Mouse (Mus musculus) CH12.LX (cell line): ENCODE measurements around the gene Lztr1. TPM values are rescaled to one million over a fixed set of nuclear protein-coding genes. Genes with fewer than 3 reads are reported as not detected.

Source experiments
- DNase-seq: peaks from one replicate; pipeline ENCODE4 v3.0.0-alpha.2; 2013; ENCODE audit errors: extremely low read depth
- H3K27ac ChIP-seq: 2 replicates; pipeline ENCODE4 v1.5.1; 2012; ENCODE audit warnings: low read depth, mild to moderate bottlenecking, control low read depth, moderate library complexity; ENCODE audit not compliant: insufficient read depth
- H3K27me3 ChIP-seq: replicated peaks from 2 replicates; pipeline ENCODE3; 2012; ENCODE audit warnings: inconsistent platforms
- H3K36me3 ChIP-seq, 2 experiments: replicated peaks in 1 of 2; 2 replicates each; pipeline versions ENCODE3 to v1.6.1; 2012; ENCODE audit warnings: inconsistent platforms in 1 of 2, low read length in 1 of 2, mild to moderate bottlenecking in 1 of 2, mixed read lengths in 1 of 2, moderate library complexity in 1 of 2; ENCODE audit not compliant: control insufficient read depth in 1 of 2, insufficient read depth in 1 of 2
- H3K4me1 ChIP-seq, 2 experiments: 2 replicates each; pipeline ENCODE4 v1.6.1; 2012; ENCODE audit warnings: inconsistent platforms in 1 of 2, moderate library complexity in 1 of 2; ENCODE audit not compliant: insufficient read depth in 2 of 2, control insufficient read depth in 1 of 2
- H3K4me2 ChIP-seq: 2 replicates; pipeline ENCODE4 v1.6.1; 2012; ENCODE audit warnings: low read depth, mild to moderate bottlenecking, control low read depth; ENCODE audit not compliant: poor library complexity, insufficient read depth, severe bottlenecking
- H3K4me3 ChIP-seq, 3 experiments: fragments of 150-350 bp in 1 of 3; sonication (generic) in 1 of 3; replicated peaks in 1 of 3; 2 replicates each; pipeline versions ENCODE3 to v1.5.1; 2011 to 2012; ENCODE audit warnings: low read depth in 2 of 3, low read length in 2 of 3, mild to moderate bottlenecking in 2 of 3, moderate library complexity in 2 of 3, control low read depth in 1 of 3, improper control_type of control experiment in 1 of 3, inconsistent platforms in 1 of 3, mixed read lengths in 1 of 3; ENCODE audit not compliant: poor library complexity in 1 of 3
- H3K79me2 ChIP-seq: replicated peaks from 2 replicates; pipeline ENCODE4 v1.6.1; 2012; ENCODE audit warnings: mild to moderate bottlenecking, moderate library complexity; ENCODE audit not compliant: control insufficient read depth, poor library complexity, insufficient read depth, severe bottlenecking; ENCODE audit errors: extremely low read depth
- H3K9ac ChIP-seq: 2 replicates; pipeline ENCODE4 v1.6.1; 2012; ENCODE audit warnings: low read depth, mild to moderate bottlenecking, control low read depth, moderate library complexity; ENCODE audit not compliant: insufficient read depth
- H3K9me3 ChIP-seq: replicated peaks from 2 replicates; pipeline ENCODE3; 2012; ENCODE audit warnings: low read length, inconsistent platforms, mixed read lengths
- BHLHE40 ChIP-seq: IDR thresholded peaks from 2 replicates; pipeline ENCODE4 v1.6.1; 2011; ENCODE audit warnings: mild to moderate bottlenecking, low read depth, low read length, improper control_type of control experiment
- ELF1 ChIP-seq: IDR thresholded peaks from 2 replicates; pipeline ENCODE4 v1.6.1; 2014; ENCODE audit warnings: low read depth, mild to moderate bottlenecking, inconsistent platforms, low read length, improper control_type of control experiment
- JUN ChIP-seq: IDR thresholded peaks from 2 replicates; pipeline ENCODE4 v1.6.1; 2011; ENCODE audit warnings: low read depth, mild to moderate bottlenecking, low read length, improper control_type of control experiment, moderate library complexity; ENCODE audit not compliant: insufficient read depth
- MAFK ChIP-seq: IDR thresholded peaks from 2 replicates; pipeline ENCODE4 v1.6.1; 2011; ENCODE audit warnings: low read length, improper control_type of control experiment; ENCODE audit not compliant: insufficient replicate concordance
- NRF1 ChIP-seq: IDR thresholded peaks from 2 replicates; pipeline ENCODE4 v1.6.1; 2014; ENCODE audit warnings: low read depth, mild to moderate bottlenecking, inconsistent platforms, low read length, improper control_type of control experiment, moderate library complexity
- RCOR1 ChIP-seq: conservative IDR thresholded peaks from 2 replicates; pipeline ENCODE4 v1.6.1; 2012; ENCODE audit warnings: low read depth, mild to moderate bottlenecking, inconsistent platforms, low read length, improper control_type of control experiment
- USF1 ChIP-seq: IDR thresholded peaks from 2 replicates; pipeline ENCODE4 v1.6.1; 2014; ENCODE audit warnings: low read depth, mild to moderate bottlenecking, inconsistent platforms, low read length, improper control_type of control experiment
- ZC3H11A ChIP-seq: IDR thresholded peaks from 2 replicates; pipeline ENCODE4 v1.6.1; 2012; ENCODE audit warnings: low read depth, mild to moderate bottlenecking, inconsistent platforms, low read length, improper control_type of control experiment
- ZMIZ1 ChIP-seq: IDR thresholded peaks from 2 replicates; pipeline ENCODE4 v1.6.1; 2012; ENCODE audit warnings: low read depth, mild to moderate bottlenecking, inconsistent platforms, low read length, improper control_type of control experiment
- dilution Hi-C: fragments of 300-500 bp; cut with MboI; formaldehyde crosslinking; loops from 2 replicates; pipeline ENCODE4 v1.14.3; 2020; ENCODE audit warnings: low sequenced_read_pairs; ENCODE audit not compliant: extremely low pct_unique_long_range_greater_than_20kb, extremely low pct_ligation_motif_present
- in situ Hi-C: fragments of 300-500 bp; cut with MboI; formaldehyde crosslinking; loops from 3 replicates; pipeline ENCODE4 v1.14.3; 2019; ENCODE audit warnings: low sequenced_read_pairs, low pct_ligation_motif_present, low pct_unique_long_range_greater_than_20kb, mixed read lengths
- polyA plus RNA-seq: library from polyadenylated mRNA; unstranded; fragments of >175 nt; gene quantifications from 2 replicates; pipeline ENCODE4 v1.2.1, GENCODE M21; 2012; ENCODE audit warnings: low read depth; ENCODE audit not compliant: insufficient read length
- total RNA-seq, 2 experiments: library from RNA; depleted of rRNA; stranded (reverse); fragments of 300-350 nt in 1 of 2; fragments of >200 nt in 1 of 2; gene quantifications; 2 replicates each; pipeline ENCODE4 v1.2.3; 2012 to 2014

Gene Lztr1
- total and polyA plus RNA-seq, 3 experiments: 110 to 138 (median 111) TPM

DNA sequence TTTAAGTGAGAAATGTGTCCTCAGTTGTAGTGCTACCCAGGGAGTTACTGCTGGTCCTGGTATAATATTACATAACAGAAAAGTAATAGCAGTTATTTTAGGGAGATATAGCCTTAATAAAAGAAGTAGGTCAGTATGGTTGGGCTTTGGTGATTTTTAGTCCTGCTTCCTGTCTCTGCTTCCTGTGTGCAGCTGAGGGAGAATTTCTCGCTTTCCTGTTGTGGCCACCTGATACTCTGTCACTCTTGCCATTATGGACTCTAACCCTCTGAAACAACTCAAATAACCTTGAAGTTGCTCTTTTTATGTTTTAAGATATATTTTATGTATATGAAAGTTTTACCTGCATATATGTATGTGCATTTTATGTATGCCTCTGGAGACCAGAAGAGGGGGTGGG lies 46.9 kb upstream of the Lztr1 start:
- peaks cover 8 to 70% of the 10 kb centered on the region in 2 experiments for H3K36me3 ChIP-seq
- peaks cover 73% of the 10 kb centered on the region for H3K79me2 ChIP-seq
- H3K4me2 ChIP-seq: no peak overlapping the region; the same call in 1 of the 2 replicates
- no peak for DNase-seq
- no peak overlapping the region for H3K27ac ChIP-seq
- TF ChIP-seq ELF1 (no peak), USF1 (no peak), ZC3H11A (no peak), RCOR1 (no peak)
- no peak overlapping the region for H3K9ac ChIP-seq
- no peaks in the 10 kb centered on the region for H3K9me3 ChIP-seq
- H3K27me3 ChIP-seq: no peaks in the 10 kb centered on the region
- dilution Hi-C loops: no loop called here
- in situ Hi-C loops: no loop called here
- H3K4me3 ChIP-seq: no peak overlapping the region
- H3K4me1 ChIP-seq: peaks cover 10 to 68% of the 10 kb centered on the region in 2 experiments

DNA sequence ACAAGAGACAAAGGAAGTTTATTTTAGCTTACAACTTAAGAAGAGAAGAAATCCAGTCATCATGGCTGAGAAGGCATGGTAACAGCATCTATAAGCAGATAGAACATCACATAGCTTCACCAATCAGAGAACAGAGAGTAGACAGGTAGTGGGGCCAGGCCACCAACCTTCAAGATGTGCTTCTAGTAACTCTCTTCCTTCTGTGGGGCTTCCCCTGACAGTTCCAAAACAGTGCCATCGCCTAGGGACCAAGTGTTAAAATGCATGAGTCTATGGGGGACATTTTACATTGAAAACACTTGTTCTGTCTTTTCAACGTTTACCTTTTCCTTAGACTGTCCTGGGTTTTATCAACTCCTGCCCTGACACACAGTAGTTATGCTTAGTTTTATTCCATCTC lies 45.3 kb upstream of the Lztr1 start:
- Histone ChIP-seq H3K4me3 (no peak overlapping the region), H3K79me2 (peaks cover 60% of the 10 kb centered on the region), H3K9ac (no peak overlapping the region), H3K9me3 (no peaks in the 10 kb centered on the region), H3K4me2 (no peak overlapping the region), H3K36me3 (peaks cover 7 to 68% of the 10 kb centered on the region in 2 experiments), H3K27ac (no peak overlapping the region), H3K27me3 (no peaks in the 10 kb centered on the region), H3K4me1 (peaks cover 10 to 62% of the 10 kb centered on the region in 2 experiments)
- in situ Hi-C loops: no loop called here
- DNase-seq: peak; percentile 69
- peak; percentile 22; the same call in 1 of the 2 replicates for TF ChIP-seq ELF1
- no peak for TF ChIP-seq ZMIZ1
- dilution Hi-C loops: no loop called here

GRCm38 (mm10) chr16:17466875-17467663 lies 41.4 kb upstream of the Lztr1 start:
- H3K4me2 ChIP-seq: no peak overlapping the region
- H3K79me2 ChIP-seq: peaks cover 50% of the 10 kb centered on the region
- H3K9me3 ChIP-seq: no peaks in the 10 kb centered on the region
- dilution Hi-C loops: no loop called here
- no peak overlapping the region for H3K9ac ChIP-seq
- no peak for TF ChIP-seq BHLHE40
- TF ChIP-seq ZMIZ1: no peak
- TF ChIP-seq NRF1: no peak
- TF ChIP-seq MAFK: no peak
- TF ChIP-seq JUN: no peak
- TF ChIP-seq, all 38 proteins: peak for 0
- no peaks in the 10 kb centered on the region for H3K27me3 ChIP-seq
- H3K4me3 ChIP-seq: no peak overlapping the region
- in situ Hi-C loops: no loop called here
- H3K4me1 ChIP-seq: peaks cover 6 to 32% of the 10 kb centered on the region in 2 experiments
- DNase-seq: no peak
- no peak overlapping the region for H3K27ac ChIP-seq
- peaks cover 21 to 80% of the 10 kb centered on the region in 2 experiments for H3K36me3 ChIP-seq
